Mouse (Mus musculus): ENCODE measurements around the gene Pknox2. TPM values are rescaled to one million over a fixed set of nuclear protein-coding genes. Genes with fewer than 3 reads are reported as not detected.

Pknox2 gene
- polyA plus RNA-seq, 1 experiment from 2014 or later: 40.6 TPM

GRCm38 (mm10) chr9:36916362-36916761 lies 230.8 kb downstream of the Pknox2 start:
- ATAC-seq (ENCODE audit: low FRiP score, low read depth): 0 out of 2 replicates have a peak, but pooled peaks have one; percentile 52
- WGBS: 8% methylated on average over 6 of the region's 6 CpGs
- 0 out of 2 replicates have a peak overlapping the region, but pooled peaks have one; percentile 26 for H3K27ac ChIP-seq (replicated peaks)

GRCm38 (mm10) chr9:36905452-36905851 lies 241.8 kb downstream of the Pknox2 start:
- Histone ChIP-seq H3K27ac (replicated peaks) (no peak overlapping the region), H3K9ac (no peak overlapping the region)

More at GRCm38 (mm10) chr9:36916362-36916761, 230.8 kb downstream of the Pknox2 start:
- H3K9me3 ChIP-seq: no peaks in the 10 kb centered on the region
- 0 out of 2 replicates have a peak overlapping the region, but pooled peaks have one; percentile 10 for H3K4me2 ChIP-seq
- H3K9ac ChIP-seq: no peak overlapping the region
- no peaks in the 10 kb centered on the region for H3K36me3 ChIP-seq
- H3K27me3 ChIP-seq: no peaks in the 10 kb centered on the region
- peaks cover 10% of the 10 kb centered on the region; the same call in 1 of the 2 replicates for H3K4me1 ChIP-seq (replicated peaks)
- H3K4me3 ChIP-seq: no peak overlapping the region

GRCm38 (mm10) chr9:36900464-36900863 lies 246.7 kb downstream of the Pknox2 start:
- H3K9ac ChIP-seq: no peak overlapping the region
- WGBS: 85% methylated on average over 4 of the region's 4 CpGs
- H3K4me1 ChIP-seq (replicated peaks): no peaks in the 10 kb centered on the region
- H3K4me2 ChIP-seq: no peak overlapping the region
- no peak overlapping the region for H3K27ac ChIP-seq (replicated peaks)
- no peak overlapping the region for H3K4me3 ChIP-seq
- H3K9me3 ChIP-seq: no peaks in the 10 kb centered on the region
- H3K27me3 ChIP-seq: no peaks in the 10 kb centered on the region
- H3K36me3 ChIP-seq: 0 out of 2 replicates have a peak, but pooled peaks cover 3% of the 10 kb centered on the region
- ATAC-seq (ENCODE audit: low FRiP score, low read depth): no peak

More at GRCm38 (mm10) chr9:36905452-36905851, 241.8 kb downstream of the Pknox2 start:
- H3K9me3 ChIP-seq: no peaks in the 10 kb centered on the region
- 64% methylated on average over 4 of the region's 4 CpGs for WGBS
- no peaks in the 10 kb centered on the region for H3K27me3 ChIP-seq
- H3K4me3 ChIP-seq: no peak overlapping the region
- peaks cover 7% of the 10 kb centered on the region; the same call in 1 of the 2 replicates for H3K4me1 ChIP-seq (replicated peaks)
- H3K36me3 ChIP-seq: 0 out of 2 replicates have a peak, but pooled peaks cover 3% of the 10 kb centered on the region
- no peak overlapping the region for H3K4me2 ChIP-seq
- peak; percentile 68; the same call in 1 of the 2 replicates for ATAC-seq (ENCODE audit: low FRiP score, low read depth)

- no peak overlapping the region for H3K9ac ChIP-seq
- 97% methylated on average over 3 of the region's 3 CpGs for WGBS
- H3K27me3 ChIP-seq: no peaks in the 10 kb centered on the region
- H3K4me2 ChIP-seq: no peak overlapping the region
- H3K27ac ChIP-seq (replicated peaks): no peak overlapping the region
- no peaks in the 10 kb centered on the region for H3K9me3 ChIP-seq
- peaks cover 5% of the 10 kb centered on the region; the same call in 1 of the 2 replicates for H3K36me3 ChIP-seq
- H3K4me1 ChIP-seq (replicated peaks): no peaks in the 10 kb centered on the region
- no peak overlapping the region for H3K4me3 ChIP-seq
- ATAC-seq (ENCODE audit: low FRiP score, low read depth): no peak
Measured at GRCm38 (mm10) chr9:36898560-36898959, 248.6 kb downstream of the Pknox2 start.

- H3K4me3 ChIP-seq: no peak overlapping the region
- H3K27me3 ChIP-seq: no peaks in the 10 kb centered on the region
- H3K27ac ChIP-seq (replicated peaks): no peak overlapping the region
- no peaks in the 10 kb centered on the region for H3K4me1 ChIP-seq (replicated peaks)
- peak; percentile 87 for ATAC-seq (ENCODE audit: low FRiP score, low read depth)
- WGBS: 79% methylated on average over 8 of the region's 8 CpGs
- H3K9ac ChIP-seq: no peak overlapping the region
- no peaks in the 10 kb centered on the region for H3K9me3 ChIP-seq
- H3K36me3 ChIP-seq: peaks cover 9% of the 10 kb centered on the region
- H3K4me2 ChIP-seq: no peak overlapping the region
Measured at GRCm38 (mm10) chr9:36895009-36895693, 252.1 kb downstream of the Pknox2 start.

GRCm38 (mm10) chr9:36894242-36894641 lies 253.0 kb downstream of the Pknox2 start:
- 90% methylated on average over 7 of the region's 7 CpGs for WGBS
- H3K27me3 ChIP-seq: no peaks in the 10 kb centered on the region
- no peaks in the 10 kb centered on the region for H3K9me3 ChIP-seq
- H3K9ac ChIP-seq: no peak overlapping the region
- H3K4me2 ChIP-seq: no peak overlapping the region
- peaks cover 9% of the 10 kb centered on the region for H3K36me3 ChIP-seq
- no peak overlapping the region for H3K27ac ChIP-seq (replicated peaks)
- no peaks in the 10 kb centered on the region for H3K4me1 ChIP-seq (replicated peaks)
- no peak overlapping the region for H3K4me3 ChIP-seq
- no peak for ATAC-seq (ENCODE audit: low FRiP score, low read depth)

GRCm38 (mm10) chr9:36893413-36893990 lies 253.7 kb downstream of the Pknox2 start:
- H3K9me3 ChIP-seq: no peaks in the 10 kb centered on the region
- H3K27ac ChIP-seq (replicated peaks): no peak overlapping the region
- peaks cover 9% of the 10 kb centered on the region for H3K36me3 ChIP-seq
- H3K27me3 ChIP-seq: no peaks in the 10 kb centered on the region
- no peak overlapping the region for H3K4me2 ChIP-seq
- H3K4me3 ChIP-seq: no peak overlapping the region
- H3K4me1 ChIP-seq (replicated peaks): no peaks in the 10 kb centered on the region
- no peak for ATAC-seq (ENCODE audit: low FRiP score, low read depth)
- H3K9ac ChIP-seq: no peak overlapping the region
- 77% methylated on average over 6 of the region's 6 CpGs for WGBS

GRCm38 (mm10) chr9:36890552-36890951 lies 256.7 kb downstream of the Pknox2 start:
- H3K9ac ChIP-seq: no peak overlapping the region
- no peaks in the 10 kb centered on the region for H3K27me3 ChIP-seq
- H3K4me1 ChIP-seq (replicated peaks): no peaks in the 10 kb centered on the region
- no peak for ATAC-seq (ENCODE audit: low FRiP score, low read depth)
- peaks cover 9% of the 10 kb centered on the region for H3K36me3 ChIP-seq
- no peak overlapping the region for H3K4me3 ChIP-seq
- no peak overlapping the region for H3K27ac ChIP-seq (replicated peaks)
- no peaks in the 10 kb centered on the region for H3K9me3 ChIP-seq
- no peak overlapping the region for H3K4me2 ChIP-seq
- 26% methylated on average over 4 of the region's 4 CpGs for WGBS

- WGBS: 73% methylated on average over 3 of the region's 3 CpGs
Measured at GRCm38 (mm10) chr9:36885237-36885636, 262.0 kb downstream of the Pknox2 start.

GRCm38 (mm10) chr9:36883569-36883968 lies 263.6 kb downstream of the Pknox2 start:
- no peak overlapping the region for H3K4me2 ChIP-seq
- WGBS: 73% methylated on average over 3 of the region's 3 CpGs
- no peak overlapping the region for H3K27ac ChIP-seq (replicated peaks)

More at GRCm38 (mm10) chr9:36885237-36885636, 262.0 kb downstream of the Pknox2 start:
- Histone ChIP-seq H3K27me3 (no peaks in the 10 kb centered on the region), H3K4me2 (no peak overlapping the region), H3K9me3 (no peaks in the 10 kb centered on the region), H3K9ac (no peak overlapping the region), H3K4me1 (replicated peaks) (peaks cover 19% of the 10 kb centered on the region), H3K27ac (replicated peaks) (no peak overlapping the region), H3K4me3 (no peak overlapping the region), H3K36me3 (no peaks in the 10 kb centered on the region)
- ATAC-seq (ENCODE audit: low FRiP score, low read depth): no peak

GRCm38 (mm10) chr9:36882034-36882745 lies 265.0 kb downstream of the Pknox2 start:
- Histone ChIP-seq H3K4me3 (no peak overlapping the region), H3K4me2 (no peak overlapping the region), H3K27me3 (no peaks in the 10 kb centered on the region), H3K27ac (replicated peaks) (peak overlapping the region; percentile 82), H3K36me3 (peaks cover 28% of the 10 kb centered on the region), H3K4me1 (replicated peaks) (peaks cover 19% of the 10 kb centered on the region), H3K9ac (no peak overlapping the region), H3K9me3 (no peaks in the 10 kb centered on the region)
- 28% methylated on average over 8 of the region's 8 CpGs for WGBS
- peak; percentile 85 for ATAC-seq (ENCODE audit: low FRiP score, low read depth)

More at GRCm38 (mm10) chr9:36883569-36883968, 263.6 kb downstream of the Pknox2 start:
- no peak for ATAC-seq (ENCODE audit: low FRiP score, low read depth)
- Histone ChIP-seq H3K36me3 (peaks cover 16% of the 10 kb centered on the region), H3K9me3 (no peaks in the 10 kb centered on the region), H3K4me3 (no peak overlapping the region), H3K4me1 (replicated peaks) (peaks cover 19% of the 10 kb centered on the region), H3K27me3 (no peaks in the 10 kb centered on the region), H3K9ac (no peak overlapping the region)

GRCm38 (mm10) chr9:36881615-36882014 lies 265.6 kb downstream of the Pknox2 start:
- H3K4me1 ChIP-seq (replicated peaks): peaks cover 19% of the 10 kb centered on the region
- no peak overlapping the region for H3K4me2 ChIP-seq
- ATAC-seq (ENCODE audit: low FRiP score, low read depth): peak; percentile 23; the same call in 1 of the 2 replicates
- H3K27me3 ChIP-seq: no peaks in the 10 kb centered on the region
- H3K9me3 ChIP-seq: no peaks in the 10 kb centered on the region
- 36% methylated on average over 5 of the region's 5 CpGs for WGBS
- peaks cover 33% of the 10 kb centered on the region for H3K36me3 ChIP-seq
- H3K27ac ChIP-seq (replicated peaks): peak overlapping the region; percentile 82
- no peak overlapping the region for H3K9ac ChIP-seq
- no peak overlapping the region for H3K4me3 ChIP-seq
